Mouse (Mus musculus) lung, adult 2 months (tissue): ENCODE data around the gene Ncoa7.
"Not testable (repeated sequence)": the region's sequence is repeated elsewhere in the genome, so short reads cannot be mapped to it uniquely, and the experiment has no call there.

Source experiments
- CTCF ChIP-seq: fragments of 200-500 bp; IDR thresholded peaks from 2 replicates; pipeline ENCODE4 v1.5.1; 2011; ENCODE audit warnings: mild to moderate bottlenecking, low read length, control low read depth; ENCODE audit not compliant: insufficient read depth
- POLR2A ChIP-seq: fragments of 200-500 bp; IDR thresholded peaks from 2 replicates; pipeline ENCODE4 v1.6.1; 2011; ENCODE audit warnings: low read depth, mild to moderate bottlenecking, control low read depth, low read length, borderline replicate concordance; ENCODE audit errors: extremely low read depth

GRCm38 (mm10) chr10:30636474-30637154 lies 166.5 kb downstream of the Ncoa7 start:
- not testable (repeated sequence) for TF ChIP-seq CTCF, POLR2A
